Mouse (Mus musculus) liver, adult 2 months (tissue): Measurements from ENCODE around the gene Abhd12.

ENCODE experiments used
- CTCF ChIP-seq: fragments of 200-500 bp; IDR thresholded peaks from 2 replicates; pipeline ENCODE4 v1.5.1; 2011; ENCODE audit warnings: low read depth, low read length, control low read depth
- POLR2A ChIP-seq: fragments of 200-500 bp; IDR thresholded peaks from 2 replicates; pipeline ENCODE4 v1.6.1; 2011; ENCODE audit warnings: low read length, control low read depth; ENCODE audit not compliant: insufficient read depth; ENCODE audit errors: extremely low read depth

DNA sequence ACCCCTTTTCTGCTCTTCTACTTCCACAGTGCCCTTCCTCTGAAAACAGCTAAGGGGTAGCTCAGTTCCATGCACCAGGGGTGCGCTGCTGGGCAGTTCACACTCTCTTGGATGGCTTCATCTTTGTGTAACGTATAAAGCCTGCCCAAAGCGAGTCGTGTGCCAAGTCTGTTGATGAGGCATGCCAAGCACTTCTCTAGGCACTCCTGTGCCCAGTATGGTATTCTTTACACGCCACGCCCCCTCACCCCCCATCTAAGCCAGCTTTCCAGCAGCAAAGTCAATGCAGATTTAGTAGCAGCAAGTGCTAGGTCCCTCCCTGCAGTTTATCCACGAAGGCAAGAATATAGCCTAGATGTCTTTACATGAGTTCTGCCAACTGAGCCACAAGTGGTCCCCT is 69.9 kb downstream of the Abhd12 start:
- TF ChIP-seq CTCF, result no peak
- no peak for TF ChIP-seq POLR2A
